Mouse (Mus musculus) midbrain, embryonic 11.5 days (tissue): ENCODE data around the gene Rac2. TPM values are rescaled to one million over a fixed set of nuclear protein-coding genes. Genes with fewer than 3 reads are reported as not detected.

Experiments used
- ATAC-seq: fragments of 200-750 bp; cut with Nextera tagmentation; 2 replicates; pipeline ENCODE4 v1.8.0; 2017; ENCODE audit warnings: moderate TSS enrichment, moderate library complexity; ENCODE audit not compliant: low FRiP score
- DNase-seq: peaks from one replicate; pipeline ENCODE4 v3.0.0; 2015; ENCODE audit warnings: low spot score; ENCODE audit errors: missing footprints
- H3K27ac ChIP-seq: fragments of 300-500 bp; sonication (generic); 2 replicates; pipeline ENCODE4 v1.5.1; 2014; ENCODE audit warnings: low read depth, low read length
- H3K27me3 ChIP-seq: fragments of 300-500 bp; sonication (generic); 2 replicates; pipeline ENCODE4 v1.6.1; 2014; ENCODE audit warnings: mild to moderate bottlenecking, low read length, moderate library complexity, mixed read lengths; ENCODE audit not compliant: control insufficient read depth, insufficient read depth
- H3K36me3 ChIP-seq: fragments of 300-500 bp; sonication (generic); 2 replicates; pipeline ENCODE4 v1.6.1; 2014; ENCODE audit warnings: mild to moderate bottlenecking, low read length, moderate library complexity, mixed read lengths; ENCODE audit not compliant: control insufficient read depth, insufficient read depth
- H3K4me1 ChIP-seq: fragments of 300-500 bp; sonication (generic); 2 replicates; pipeline ENCODE4 v1.6.1; 2014; ENCODE audit warnings: low read length; ENCODE audit not compliant: control insufficient read depth, insufficient read depth
- H3K4me2 ChIP-seq: fragments of 300-500 bp; sonication (generic); 2 replicates; pipeline ENCODE4 v1.6.1; 2014; ENCODE audit warnings: mild to moderate bottlenecking, moderate library complexity
- H3K4me3 ChIP-seq: fragments of 300-500 bp; sonication (generic); 2 replicates; pipeline ENCODE4 v1.5.1; 2014; ENCODE audit warnings: low read depth, low read length
- H3K9ac ChIP-seq: fragments of 300-500 bp; sonication (generic); 2 replicates; pipeline ENCODE4 v1.6.1; 2014; ENCODE audit warnings: low read length
- H3K9me3 ChIP-seq: fragments of 300-500 bp; sonication (generic); 2 replicates; pipeline ENCODE4 v1.6.1; 2016; ENCODE audit warnings: low read length; ENCODE audit not compliant: control insufficient read depth
- WGBS: fragments of 180-500 bp; shearing (Covaris S2); extraction: QIAGEN DNeasy Blood & Tissue Kit; methylation state at CpG from one replicate; pipeline ENCODE4 v1.1.7; 2014; 5-methylcytosine and 5-hydroxymethylcytosine counted together
- polyA plus RNA-seq: library from polyadenylated mRNA; unstranded; fragments of >200 nt; fragmentation: Nextera tagmentation; extraction: Ambion mirVana; gene quantifications from 2 replicates; pipeline ENCODE4 v1.2.1, GENCODE M21; 2014

The Rac2 gene
- polyA plus RNA-seq, 1 experiment from 2014 or later = 8.5 TPM

DNA sequence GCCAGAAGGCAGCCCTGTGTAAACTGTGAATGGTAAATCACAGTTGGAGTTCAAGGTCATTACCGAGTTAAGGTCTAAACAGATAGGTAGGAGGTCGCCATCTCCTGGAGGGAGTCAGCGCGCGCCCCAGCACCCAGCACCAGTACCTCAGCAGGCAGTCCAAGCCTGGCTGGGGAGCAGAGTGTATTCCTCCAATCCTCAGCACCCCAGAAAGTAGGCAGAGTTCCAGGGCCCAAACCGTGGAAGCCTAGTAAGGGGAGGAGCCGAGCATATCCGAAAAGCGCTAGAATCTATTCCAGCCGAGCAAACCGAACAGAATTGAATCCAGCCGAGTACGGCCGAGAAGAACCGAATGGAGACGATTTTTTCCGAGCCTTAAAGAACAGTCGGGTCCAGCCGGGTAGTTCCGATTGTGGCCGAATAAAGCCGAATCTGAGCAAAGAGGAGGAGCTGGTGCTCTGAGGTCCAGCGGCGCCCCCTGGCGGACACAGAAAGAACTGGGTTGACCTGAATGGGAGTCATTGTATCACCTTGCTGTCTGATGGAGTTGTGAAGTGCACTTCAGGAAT is 40.6 kb downstream of the Rac2 start:
- ATAC-seq = peak; percentile 80
- H3K4me1 ChIP-seq = peaks cover 25% of the 10 kb centered on the region

DNA sequence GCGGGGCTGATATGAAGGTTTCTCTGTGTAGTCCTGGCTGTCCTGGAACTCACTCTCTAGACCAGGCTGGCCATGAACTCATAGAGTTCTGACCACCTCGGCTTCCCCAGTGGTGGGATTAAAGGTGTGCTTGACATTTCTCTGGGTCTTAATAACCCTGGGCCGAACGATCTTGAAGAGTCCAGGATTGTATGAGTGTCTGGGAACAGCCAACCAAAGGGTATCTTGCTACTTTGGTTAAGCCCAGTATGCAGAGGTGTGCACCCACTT is 41.2 kb downstream of the Rac2 start:
- Histone ChIP-seq H3K27ac (no peak overlapping the region), H3K27me3 (peaks cover 11% of the 10 kb centered on the region; the same call in 1 of the 2 replicates), H3K4me2 (peak overlapping the region; percentile 46), H3K9ac (peak overlapping the region; percentile 55; the same call in 1 of the 2 replicates), H3K4me1 (peaks cover 25% of the 10 kb centered on the region), H3K4me3 (peak overlapping the region; percentile 25; the same call in 1 of the 2 replicates), H3K9me3 (no peaks in the 10 kb centered on the region), H3K36me3 (no peaks in the 10 kb centered on the region)
- WGBS = 78% methylated on average over 4 of the region's 4 CpGs
- DNase-seq = peak; percentile 88
- ATAC-seq = peak; percentile 1; the same call in 1 of the 2 replicates

More for the DNA sequence above, 40.6 kb downstream of the Rac2 start:
- no peaks in the 10 kb centered on the region for H3K9me3 ChIP-seq
- H3K36me3 ChIP-seq = no peaks in the 10 kb centered on the region
- peak overlapping the region; percentile 46 for H3K4me2 ChIP-seq
- DNase-seq = peak; percentile 100
- WGBS = 1% methylated on average over 25 of the region's 25 CpGs
- H3K9ac ChIP-seq = peak overlapping the region; percentile 55
- H3K27ac ChIP-seq = no peak overlapping the region
- H3K4me3 ChIP-seq = peak overlapping the region; percentile 25
- H3K27me3 ChIP-seq = peaks cover 11% of the 10 kb centered on the region; the same call in 1 of the 2 replicates

DNA sequence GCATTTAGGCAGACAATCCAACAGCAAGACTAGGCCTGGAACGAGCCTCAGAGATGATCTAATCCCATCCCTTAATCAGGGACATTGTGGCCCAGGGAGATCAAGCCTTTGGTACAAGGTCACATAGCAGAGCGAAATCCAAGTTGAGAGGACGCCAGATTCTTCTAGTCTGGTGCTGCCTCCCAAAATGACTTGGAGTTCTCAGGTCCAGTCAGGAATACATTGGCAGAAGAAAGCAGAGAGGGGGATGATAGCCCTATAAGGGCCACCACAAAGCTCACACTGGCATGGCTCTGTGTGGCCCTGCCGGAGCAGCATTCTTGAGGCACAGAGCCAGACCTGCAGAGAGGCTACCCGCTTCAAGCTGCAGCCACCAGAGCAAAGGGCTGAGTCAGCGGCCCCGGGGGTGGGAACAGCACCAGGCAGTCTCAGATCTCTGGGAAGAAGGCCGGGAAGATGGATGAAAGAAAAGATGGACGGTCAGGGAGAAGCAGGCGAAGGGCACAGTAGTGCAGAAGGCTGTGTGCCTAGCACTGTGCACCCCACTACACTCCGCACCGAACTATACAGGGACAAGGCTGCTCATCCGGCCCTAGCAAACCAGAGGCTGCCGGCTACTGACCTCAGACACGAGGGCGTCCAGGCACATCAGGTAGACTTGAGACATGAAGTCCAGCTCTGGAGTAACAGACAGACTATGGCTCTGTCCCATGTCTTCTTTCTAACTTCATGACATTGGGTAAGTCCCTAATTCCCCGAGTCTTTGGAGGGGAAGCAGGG is 41.7 kb downstream of the Rac2 start, which contains the start of gene C1qtnf6:
C1qtnf6 (minus strand) TSS at position 746 of the 780 bp plus-strand sequence.
- no peaks in the 10 kb centered on the region for H3K36me3 ChIP-seq
- H3K4me1 ChIP-seq = peaks cover 23% of the 10 kb centered on the region
- H3K9me3 ChIP-seq = no peaks in the 10 kb centered on the region
- H3K9ac ChIP-seq = peak within 1 kb of the TSS; percentile 55
- 74% methylated on average over 17 of the region's 17 CpGs for WGBS
- peaks cover 11% of the 10 kb centered on the region; the same call in 1 of the 2 replicates for H3K27me3 ChIP-seq
- peak within 1 kb of the TSS; percentile 25 for H3K4me3 ChIP-seq
- no peak within 1 kb of the TSS for H3K27ac ChIP-seq
- DNase-seq (peak; percentile 73), ATAC-seq (no peak)
- H3K4me2 ChIP-seq = peak within 1 kb of the TSS; percentile 46

GRCm38 (mm10) chr15:78530141-78530540 is 42.4 kb downstream of the Rac2 start:
- ATAC-seq = no peak
- Histone ChIP-seq H3K4me3 (no peak overlapping the region), H3K27me3 (peaks cover 11% of the 10 kb centered on the region; the same call in 1 of the 2 replicates), H3K36me3 (no peaks in the 10 kb centered on the region), H3K9ac (peak overlapping the region; percentile 64), H3K4me2 (peak overlapping the region; percentile 46; the same call in 1 of the 2 replicates), H3K9me3 (no peaks in the 10 kb centered on the region), H3K4me1 (peaks cover 19% of the 10 kb centered on the region), H3K27ac (no peak overlapping the region)
- WGBS = 79% methylated on average over 3 of the region's 3 CpGs
- no peak for DNase-seq

- Histone ChIP-seq H3K27me3 (peaks cover 11% of the 10 kb centered on the region; the same call in 1 of the 2 replicates), H3K9ac (peak overlapping the region; percentile 64), H3K4me3 (peak overlapping the region; percentile 18), H3K36me3 (no peaks in the 10 kb centered on the region), H3K27ac (no peak overlapping the region), H3K9me3 (no peaks in the 10 kb centered on the region), H3K4me1 (peaks cover 19% of the 10 kb centered on the region), H3K4me2 (peak overlapping the region; percentile 46)
- DNase-seq (peak; percentile 95), ATAC-seq (peak; percentile 66)
- 1% methylated on average over 15 of the region's 15 CpGs for WGBS
Observed at GRCm38 (mm10) chr15:78529428-78529990, 43.1 kb downstream of the Rac2 start.

DNA sequence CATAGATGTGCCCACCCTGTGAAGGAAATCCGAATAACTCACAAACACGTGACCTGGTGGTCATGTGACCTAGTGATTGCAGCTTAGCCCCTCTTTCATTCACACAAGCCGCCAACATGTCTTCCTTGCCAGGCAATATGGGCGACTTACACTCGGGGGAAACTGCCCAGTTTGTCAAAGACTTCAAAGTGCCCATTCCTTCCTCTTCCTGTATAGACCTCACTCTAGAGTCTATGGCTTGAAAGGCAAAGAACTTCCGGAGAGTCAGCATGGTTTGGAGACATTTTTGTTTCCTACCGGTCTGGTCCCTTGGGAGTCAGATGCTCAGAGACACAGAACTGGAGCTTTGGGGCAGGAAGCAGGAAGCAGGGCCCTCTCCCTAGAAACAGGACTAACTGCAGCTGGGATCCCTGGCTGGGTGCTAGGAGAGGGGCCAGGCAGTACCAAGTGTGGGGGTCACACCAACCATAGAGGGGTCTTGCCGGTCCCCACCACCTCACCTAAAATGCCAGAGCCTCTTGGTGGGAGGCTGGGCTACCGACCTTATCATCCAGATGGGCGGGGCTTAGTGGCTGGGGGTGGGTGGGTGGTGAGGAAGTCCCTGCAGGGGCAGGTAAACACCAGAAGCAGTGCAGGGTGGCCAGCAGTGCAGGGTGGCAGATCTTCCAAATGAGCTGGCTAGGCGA is 43.7 kb downstream of the Rac2 start:
- ATAC-seq (0 out of 2 replicates have a peak, but pooled peaks have one; percentile 0), DNase-seq (peak; percentile 80)
- Histone ChIP-seq H3K27me3 (peaks cover 11% of the 10 kb centered on the region; the same call in 1 of the 2 replicates), H3K4me3 (peak overlapping the region; percentile 18), H3K36me3 (no peaks in the 10 kb centered on the region), H3K4me1 (peaks cover 19% of the 10 kb centered on the region), H3K9me3 (no peaks in the 10 kb centered on the region), H3K4me2 (peak overlapping the region; percentile 46), H3K27ac (no peak overlapping the region), H3K9ac (peak overlapping the region; percentile 64)
- 54% methylated on average over 11 of the region's 11 CpGs for WGBS

GRCm38 (mm10) chr15:78527973-78528372 is 44.6 kb downstream of the Rac2 start:
- no peaks in the 10 kb centered on the region for H3K36me3 ChIP-seq
- 89% methylated on average over 7 of the region's 7 CpGs for WGBS
- peak; percentile 69 for DNase-seq
- H3K4me1 ChIP-seq = peaks cover 19% of the 10 kb centered on the region
- no peak overlapping the region for H3K4me3 ChIP-seq
- no peak for ATAC-seq
- no peak overlapping the region for H3K27ac ChIP-seq
- H3K9me3 ChIP-seq = no peaks in the 10 kb centered on the region
- H3K9ac ChIP-seq = no peak overlapping the region
- H3K27me3 ChIP-seq = peaks cover 11% of the 10 kb centered on the region; the same call in 1 of the 2 replicates
- no peak overlapping the region for H3K4me2 ChIP-seq

DNA sequence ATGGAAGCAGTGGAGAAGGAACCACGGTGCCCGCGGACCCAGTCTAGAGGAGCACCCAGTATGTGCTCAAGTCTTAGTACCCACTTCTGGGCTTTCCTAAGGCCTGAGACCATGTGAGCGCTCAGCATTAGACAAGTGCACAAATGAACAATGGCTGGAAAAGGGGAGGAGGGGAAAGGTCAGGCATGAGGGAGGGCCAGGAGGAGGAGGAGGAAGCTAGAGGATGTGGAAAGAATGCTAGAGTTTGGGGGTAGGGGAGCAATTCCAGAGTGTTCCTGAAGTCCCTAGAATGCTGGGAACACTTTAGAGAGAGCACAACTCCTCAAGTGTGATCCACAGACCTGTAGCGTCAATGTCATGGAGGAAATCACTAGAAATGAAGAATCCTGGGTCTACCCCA is 48.4 kb downstream of the Rac2 start:
- Histone ChIP-seq H3K36me3 (no peaks in the 10 kb centered on the region), H3K27me3 (no peaks in the 10 kb centered on the region), H3K27ac (no peak overlapping the region), H3K9ac (no peak overlapping the region), H3K4me1 (peaks cover 3% of the 10 kb centered on the region; the same call in 1 of the 2 replicates), H3K4me3 (no peak overlapping the region), H3K4me2 (no peak overlapping the region), H3K9me3 (no peaks in the 10 kb centered on the region)
- DNase-seq = peak; percentile 68
- no peak for ATAC-seq
- WGBS = 77% methylated on average over 5 of the region's 5 CpGs
